Comparison of ENCODE assay signal across 17 mouse cellular contexts in genomic region chr8:54822956-54823355, GRCm38 (mm10).
DNase-seq lines count a peak whose midpoint lies in the region.
"Had no signal": no experiment of that assay in that cellular context is flagged by ENCODE, and none has a peak within 500 bp of the region (broad histone marks: within the 10 kb centered on the region; RNA-seq: fewer than 3 reads in every experiment).

No protein-coding gene starts in this region.

- DNase-seq in 3134 (ENCODE audit: extremely low read depth, insufficient read length, low spot score) (peak; percentile 26), ES-CJ7 (ENCODE audit: low read depth, low spot score) (peak; percentile 78), NIH3T3 (ENCODE audit: low read depth) (peak; percentile 56), ZHBTc4 (ENCODE audit: low read depth, low spot score) (peak; percentile 73)
- no peak for DNase-seq in cerebellum, adult 11 months
- no peak for DNase-seq in kidney, postnatal 25 days
- DNase-seq in heart, adult 11 months, result no peak
- DNase-seq: adrenal gland, postnatal 10 days; adrenal gland, postnatal 36 days; cerebellum, adult 8-10 months; cerebellum, postnatal 10 days; cerebellum, postnatal 36 days; gastrocnemius, postnatal 10 days; gastrocnemius, postnatal 36 days; heart, postnatal 10 days; heart, postnatal 36 days; kidney, adult 11 months had no signal

Comparison
In these comparisons a context has a peak if more than half of its experiments do, and no peak if none do; other contexts are left out.
1. DNase-seq: peak in 3134 (single experiment), ES-CJ7 (single experiment), NIH3T3 (single experiment) and ZHBTc4 (single experiment); none in cerebellum, adult 11 months (single experiment), kidney, postnatal 25 days (0 of 2) and heart, adult 11 months (single experiment).